Mouse (Mus musculus): Measurements from ENCODE around the gene Litaf. TPM values are rescaled to one million over a fixed set of nuclear protein-coding genes. Genes with fewer than 3 reads are reported as not detected.

Litaf gene
- total and polyA plus RNA-seq, 3 experiments = 97.5 to 178 (median 154) TPM

- no peak overlapping the region for H3K4me2 ChIP-seq (ENCODE audit: insufficient read depth, low read depth, poor library complexity, severe bottlenecking)
- in situ Hi-C loops (cut with MboI; ENCODE audit: low pct_ligation_motif_present, low pct_unique_long_range_greater_than_20kb, low sequenced_read_pairs) (no loop called here), dilution Hi-C loops (cut with MboI; ENCODE audit: extremely low pct_ligation_motif_present, extremely low pct_unique_long_range_greater_than_20kb, low sequenced_read_pairs) (no loop called here)
These were observed 118.2 kb downstream of the Litaf start for GRCm38 (mm10) chr16:10947724-10948123.

GRCm38 (mm10) chr16:10945381-10946127 lies 120.4 kb downstream of the Litaf start:
- no peak overlapping the region for H3K4me2 ChIP-seq (ENCODE audit: insufficient read depth, low read depth, poor library complexity, severe bottlenecking)
- H3K27me3 ChIP-seq (replicated peaks) = no peaks in the 10 kb centered on the region
- H3K36me3 ChIP-seq (replicated peaks in 1 of 2; ENCODE audit: control insufficient read depth in 1 of 2, insufficient read depth in 1 of 2, low read length in 1 of 2) = no peaks in the 10 kb centered on the region
- H3K4me1 ChIP-seq (ENCODE audit: control insufficient read depth in 1 of 2, insufficient read depth in 2 of 2) = peaks cover 0 to 24% of the 10 kb centered on the region in 2 experiments; a peak in 2 of 4 replicates
- H3K9ac ChIP-seq (ENCODE audit: insufficient read depth, low read depth) = no peak overlapping the region
- dilution Hi-C loops (cut with MboI; ENCODE audit: extremely low pct_ligation_motif_present, extremely low pct_unique_long_range_greater_than_20kb, low sequenced_read_pairs) (no loop called here), in situ Hi-C loops (cut with MboI; ENCODE audit: low pct_ligation_motif_present, low pct_unique_long_range_greater_than_20kb, low sequenced_read_pairs) (no loop called here)
- H3K9me3 ChIP-seq (replicated peaks; ENCODE audit: low read length) = no peaks in the 10 kb centered on the region
- no peak overlapping the region for H3K27ac ChIP-seq (ENCODE audit: insufficient read depth, low read depth)
- no peak overlapping the region for H3K4me3 ChIP-seq (replicated peaks in 1 of 3; ENCODE audit: low read depth in 2 of 3, low read length in 2 of 3, poor library complexity in 1 of 3)
- 0 out of 2 replicates have a peak, but pooled peaks have one; percentile 4 for TF ChIP-seq MXI1 (IDR thresholded peaks at IDR 0.05; ENCODE audit: low read depth, low read length)
- no peak for TF ChIP-seq JUN (IDR thresholded peaks at IDR 0.05; ENCODE audit: insufficient read depth, low read depth, low read length)
- no peak for TF ChIP-seq POLR2A (IDR thresholded peaks at IDR 0.05; ENCODE audit: low read depth, low read length)
- no peak for TF ChIP-seq RCOR1 (conservative IDR thresholded peaks at IDR 0.05; ENCODE audit: low read depth, low read length)
- TF ChIP-seq MAZ (IDR thresholded peaks at IDR 0.05; ENCODE audit: low read depth, low read length) = no peak
- no peaks in the 10 kb centered on the region for H3K79me2 ChIP-seq (replicated peaks; ENCODE audit: control insufficient read depth, extremely low read depth, insufficient read depth, poor library complexity, severe bottlenecking)
- DNase-seq (ENCODE audit: extremely low read depth) = peak; percentile 25

More at GRCm38 (mm10) chr16:10947724-10948123, 118.2 kb downstream of the Litaf start:
- H3K4me1 ChIP-seq (ENCODE audit: control insufficient read depth in 1 of 2, insufficient read depth in 2 of 2) = peaks cover 0 to 26% of the 10 kb centered on the region in 2 experiments; a peak in 2 of 4 replicates
- H3K9me3 ChIP-seq (replicated peaks; ENCODE audit: low read length) = no peaks in the 10 kb centered on the region
- no peak for DNase-seq (ENCODE audit: extremely low read depth)
- H3K9ac ChIP-seq (ENCODE audit: insufficient read depth, low read depth) = no peak overlapping the region
- no peaks in the 10 kb centered on the region for H3K27me3 ChIP-seq (replicated peaks)
- H3K79me2 ChIP-seq (replicated peaks; ENCODE audit: control insufficient read depth, extremely low read depth, insufficient read depth, poor library complexity, severe bottlenecking) = no peaks in the 10 kb centered on the region
- no peak overlapping the region for H3K4me3 ChIP-seq (replicated peaks in 1 of 3; ENCODE audit: low read depth in 2 of 3, low read length in 2 of 3, poor library complexity in 1 of 3)
- TF ChIP-seq RAD21 (IDR thresholded peaks at IDR 0.05; ENCODE audit: low read depth, low read length) = no peak
- TF ChIP-seq ZMIZ1 (IDR thresholded peaks at IDR 0.05; ENCODE audit: low read depth, low read length) = no peak
- no peak for TF ChIP-seq ETS1 (conservative IDR thresholded peaks at IDR 0.05; ENCODE audit: low read depth, low read length)
- no peak for TF ChIP-seq KAT2A (IDR thresholded peaks at IDR 0.05; ENCODE audit: insufficient replicate concordance, low read length)
- no peak for TF ChIP-seq CHD2 (IDR thresholded peaks at IDR 0.05; ENCODE audit: low read length)
- no peak for TF ChIP-seq PAX5 (IDR thresholded peaks at IDR 0.05; ENCODE audit: low read length)
- TF ChIP-seq SMC3 (IDR thresholded peaks at IDR 0.05; ENCODE audit: low read depth, low read length) = no peak
- no peak for TF ChIP-seq JUND (conservative IDR thresholded peaks at IDR 0.05; ENCODE audit: low read depth, low read length)
- H3K27ac ChIP-seq (ENCODE audit: insufficient read depth, low read depth) = no peak overlapping the region
- H3K36me3 ChIP-seq (replicated peaks in 1 of 2; ENCODE audit: control insufficient read depth in 1 of 2, insufficient read depth in 1 of 2, low read length in 1 of 2) = peaks cover 0 to 3% of the 10 kb centered on the region in 2 experiments
